Mouse (Mus musculus): ENCODE measurements at regions not wholly inside any gene's neighbourhood (a gene's known extent, or its start where the extent isn't known, plus 50 kb on each side); places are given as distances from the start of the nearest gene placed in this dataset.

- no peak for TF ChIP-seq POLR2A (IDR thresholded peaks at IDR 0.05; ENCODE audit: low read depth, low read length)
- peak; percentile 24; the same call in 1 of the 2 replicates for TF ChIP-seq CTCF (conservative IDR thresholded peaks at IDR 0.05; ENCODE audit: insufficient read depth, insufficient read length, low read depth, low read length)
Measured at GRCm38 (mm10) chr4:101366905-101367679, 52.0 kb upstream of the Ak4 start.
